Mouse (Mus musculus) thymus, adult 2 months (tissue): ENCODE results near the gene Adcy2. TPM values are rescaled to one million over a fixed set of nuclear protein-coding genes. Genes with fewer than 3 reads are reported as not detected.

Source experiments
- DNase-seq: peaks from one replicate; pipeline ENCODE4 v3.0.0; 2021
- H3K27ac ChIP-seq: fragments of 200-500 bp; 2 replicates; pipeline ENCODE4 v1.5.1; 2012; ENCODE audit warnings: low read length, control low read depth; ENCODE audit not compliant: control insufficient read depth, insufficient read depth
- H3K27me3 ChIP-seq: fragments of 200-500 bp; 2 replicates; pipeline ENCODE4 v1.6.1; 2012; ENCODE audit warnings: mild to moderate bottlenecking, low read length, moderate library complexity, mixed read lengths; ENCODE audit not compliant: control insufficient read depth, insufficient read depth
- H3K36me3 ChIP-seq: fragments of 200-500 bp; 2 replicates; pipeline ENCODE4 v1.6.1; 2012; ENCODE audit warnings: mild to moderate bottlenecking, low read length, moderate library complexity; ENCODE audit not compliant: control insufficient read depth, insufficient read depth
- H3K4me1 ChIP-seq: fragments of 200-500 bp; replicated peaks from 2 replicates; pipeline ENCODE4 v1.6.1; 2012; ENCODE audit warnings: low read length; ENCODE audit not compliant: control insufficient read depth, insufficient read depth
- H3K4me3 ChIP-seq: fragments of 200-500 bp; 2 replicates; pipeline ENCODE4 v1.5.1; 2012; ENCODE audit warnings: mild to moderate bottlenecking, low read length, control low read depth, moderate library complexity; ENCODE audit not compliant: control insufficient read depth, insufficient read depth
- CTCF ChIP-seq: fragments of 200-500 bp; IDR thresholded peaks from 2 replicates; pipeline ENCODE4 v1.5.1; 2012; ENCODE audit warnings: mild to moderate bottlenecking, control low read depth, low read length, moderate library complexity, borderline replicate concordance; ENCODE audit not compliant: control insufficient read depth, poor library complexity, insufficient read depth; ENCODE audit errors: extremely low read depth
- POLR2A ChIP-seq: fragments of 200-500 bp; IDR thresholded peaks from 2 replicates; pipeline ENCODE4 v1.6.1; 2012; ENCODE audit warnings: mild to moderate bottlenecking, low read length, control low read depth, moderate library complexity; ENCODE audit not compliant: control insufficient read depth, poor library complexity, insufficient read depth; ENCODE audit errors: extremely low read depth
- WGBS: fragments of 180-500 bp; shearing (Covaris S2); methylation state at CpG from one replicate; pipeline ENCODE4 v1.1.7; 2018; 5-methylcytosine and 5-hydroxymethylcytosine counted together
- polyA plus RNA-seq: library from polyadenylated mRNA; depleted of rRNA; stranded (reverse); fragments of >200 nt; gene quantifications from 2 replicates; pipeline ENCODE4 v1.2.3, GENCODE M21; 2012

Adcy2 gene
- polyA plus RNA-seq, 1 experiment, result 0.55 TPM

GRCm38 (mm10) chr13:68572966-68573913 is 426.1 kb downstream of the Adcy2 start:
- Histone ChIP-seq H3K27me3 (no peaks in the 10 kb centered on the region), H3K4me3 (no peak overlapping the region), H3K36me3 (no peaks in the 10 kb centered on the region), H3K27ac (no peak overlapping the region), H3K4me1 (no peaks in the 10 kb centered on the region)
- TF ChIP-seq CTCF (no peak), POLR2A (no peak)
- WGBS, result 94% methylated on average over 10 of the region's 10 CpGs
- no peak for DNase-seq

- H3K4me3 ChIP-seq, result no peak overlapping the region
- no peaks in the 10 kb centered on the region for H3K27me3 ChIP-seq
- peaks cover 4% of the 10 kb centered on the region; the same call in 1 of the 2 replicates for H3K36me3 ChIP-seq
- no peak for DNase-seq
- H3K4me1 ChIP-seq, result no peaks in the 10 kb centered on the region
- WGBS, result 86% methylated on average over 19 of the region's 19 CpGs
- TF ChIP-seq POLR2A, result no peak
- TF ChIP-seq CTCF, result no peak
- H3K27ac ChIP-seq, result no peak overlapping the region
These were observed 427.1 kb downstream of the Adcy2 start for GRCm38 (mm10) chr13:68572247-68572646.
